29 mouse cellular contexts compared by ENCODE assay signal in the genomic region with DNA sequence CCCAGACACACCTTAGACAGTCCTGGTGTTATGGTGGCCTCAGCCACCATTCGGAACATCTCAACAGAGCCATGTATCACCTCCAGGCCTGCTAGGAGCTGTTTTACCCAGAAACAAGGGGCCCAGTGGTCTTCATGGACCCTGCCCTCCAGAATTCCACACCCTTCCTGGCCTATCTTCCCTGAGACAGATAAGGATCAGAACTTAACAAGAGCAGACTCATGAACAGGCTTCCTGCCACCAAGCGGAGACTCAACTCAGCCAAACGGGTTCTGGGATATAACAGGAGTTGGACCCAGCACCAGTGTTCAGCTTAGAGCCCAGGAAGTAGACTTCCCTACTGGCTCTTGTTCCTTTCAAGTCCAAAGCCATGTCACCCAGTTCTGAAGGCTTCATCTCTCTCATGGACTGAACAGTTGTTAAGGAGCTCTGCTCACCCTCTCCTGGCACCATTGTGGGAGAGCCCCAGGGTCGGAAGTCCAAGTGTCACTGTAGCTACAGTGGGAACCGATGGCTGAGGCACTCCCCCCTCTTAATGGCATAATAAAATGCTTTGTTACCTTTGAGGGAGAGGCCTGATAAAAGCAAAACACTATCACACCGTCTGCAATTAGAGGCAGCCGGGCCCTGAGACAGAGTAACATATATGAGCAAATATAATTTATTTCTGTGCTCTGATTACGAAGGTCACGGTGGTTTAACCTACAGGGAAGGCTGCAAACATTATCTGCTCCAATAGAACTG. TPM values are rescaled to one million over a fixed set of nuclear protein-coding genes. Genes with fewer than 3 reads are reported as not detected.
DNase-seq lines count a peak whose midpoint lies in the region; ATAC-seq and TF ChIP-seq lines count a peak whose summit lies in the region.
"Had no signal": no experiment of that assay in that cellular context is flagged by ENCODE, and none has a peak within 500 bp of the region (broad histone marks: within the 10 kb centered on the region; RNA-seq: fewer than 3 reads in every experiment).

No protein-coding gene starts in this region.

- peak overlapping the region; percentile 7; the same call in 1 of the 2 replicates for H3K4me2 ChIP-seq in intestine, embryonic 16.5 days (ENCODE audit: low read depth, low read length)
- H3K4me2 ChIP-seq in stomach, embryonic 14.5 days (replicated peaks; ENCODE audit: low read depth, low read length) = no peak overlapping the region
- no peak overlapping the region for H3K4me2 ChIP-seq in stomach, postnatal 0 days (replicated peaks; ENCODE audit: low read depth)
- H3K4me2 ChIP-seq: embryonic facial prominence, embryonic 12.5 days; embryonic facial prominence, embryonic 15.5 days; forebrain, embryonic 12.5 days; forebrain, embryonic 15.5 days; heart, embryonic 11.5 days; hindbrain, embryonic 12.5 days; hindbrain, embryonic 15.5 days had no signal

- no peaks in the 10 kb centered on the region for H3K9me3 ChIP-seq in intestine, embryonic 16.5 days (ENCODE audit: control insufficient read depth, low read length)
- H3K9me3 ChIP-seq in stomach, embryonic 14.5 days (ENCODE audit: control insufficient read depth, low read depth, low read length) = no peaks in the 10 kb centered on the region
- no peaks in the 10 kb centered on the region for H3K9me3 ChIP-seq in stomach, postnatal 0 days (ENCODE audit: control insufficient read depth, low read length)
- H3K9me3 ChIP-seq in heart, embryonic 10.5 days = no peaks in the 10 kb centered on the region
- H3K9me3 ChIP-seq: embryonic facial prominence, embryonic 12.5 days; embryonic facial prominence, embryonic 15.5 days; forebrain, embryonic 12.5 days; forebrain, embryonic 15.5 days; hindbrain, embryonic 12.5 days; hindbrain, embryonic 15.5 days had no signal

- 0 out of 2 replicates have a peak, but pooled peaks have one; percentile 21 for ATAC-seq in erythroblast, adult 5-6 weeks (replicated peaks; ENCODE audit: low FRiP score, poor library complexity, severe bottlenecking)
- peak; percentile 91 for ATAC-seq in intestine, embryonic 16.5 days
- ATAC-seq in stomach, embryonic 14.5 days (ENCODE audit: insufficient number of reproducible peaks, insufficient read depth, low FRiP score, low read depth) = 0 out of 2 replicates have a peak, but pooled peaks have one; percentile 20
- peak; percentile 25; the same call in 1 of the 2 replicates for ATAC-seq in stomach, postnatal 0 days (ENCODE audit: low FRiP score, low TSS enrichment)
- ATAC-seq: activated CD4-positive, CD25-positive, alpha-beta regulatory T cell, adult 4 months; forebrain, embryonic 15.5 days had no signal

- DNase-seq in stomach, postnatal 0 days (ENCODE audit: low spot score) = peak; percentile 51
- no peak for DNase-seq in cerebellum, postnatal 14 days
- no peak for DNase-seq in adrenal gland, postnatal 4 days (ENCODE audit: low spot score in 2 of 2)
- no peak for DNase-seq in heart, embryonic 10.5 days (ENCODE audit: low spot score)
- DNase-seq: adrenal gland, postnatal 14 days; cerebellum, adult 11-12 months; cerebellum, adult 8-10 months; cerebellum, postnatal 10 days; gastrocnemius, postnatal 10 days; gastrocnemius, postnatal 36 days; heart, adult 2 months had no signal

- no peak overlapping the region for H3K4me3 ChIP-seq in intestine, embryonic 16.5 days (ENCODE audit: low read length)
- no peak overlapping the region for H3K4me3 ChIP-seq in stomach, embryonic 14.5 days (ENCODE audit: low read depth, low read length)
- H3K4me3 ChIP-seq in stomach, postnatal 0 days (ENCODE audit: low read depth, low read length) = no peak overlapping the region
- H3K4me3 ChIP-seq in heart, embryonic 10.5 days = no peak overlapping the region
- H3K4me3 ChIP-seq: embryonic facial prominence, embryonic 12.5 days; embryonic facial prominence, embryonic 15.5 days; erythroblast, embryonic 14.5 days; forebrain, embryonic 12.5 days; forebrain, embryonic 15.5 days; heart, adult 2 months; hindbrain, embryonic 12.5 days; hindbrain, embryonic 15.5 days had no signal

- H3K36me3 ChIP-seq in intestine, embryonic 16.5 days (ENCODE audit: control insufficient read depth, insufficient read depth, low read length) = no peaks in the 10 kb centered on the region
- peaks cover 5% of the 10 kb centered on the region; the same call in 1 of the 2 replicates for H3K36me3 ChIP-seq in stomach, embryonic 14.5 days (ENCODE audit: control insufficient read depth, insufficient read depth, low read length)
- H3K36me3 ChIP-seq in stomach, postnatal 0 days (ENCODE audit: control insufficient read depth, insufficient read depth, low read length) = no peaks in the 10 kb centered on the region
- H3K36me3 ChIP-seq in heart, embryonic 10.5 days = peaks cover 9% of the 10 kb centered on the region
- H3K36me3 ChIP-seq: embryonic facial prominence, embryonic 15.5 days; forebrain, embryonic 15.5 days; hindbrain, embryonic 12.5 days had no signal

- H3K27ac ChIP-seq in intestine, embryonic 16.5 days (ENCODE audit: low read length) = peak overlapping the region; percentile 35; the same call in 1 of the 2 replicates
- no peak overlapping the region; the same call in 1 of the 2 replicates for H3K27ac ChIP-seq in stomach, embryonic 14.5 days (ENCODE audit: low read length)
- no peak overlapping the region for H3K27ac ChIP-seq in stomach, postnatal 0 days (replicated peaks)
- H3K27ac ChIP-seq in heart, embryonic 10.5 days = no peak overlapping the region
- H3K27ac ChIP-seq: embryonic facial prominence, embryonic 12.5 days; embryonic facial prominence, embryonic 15.5 days; forebrain, embryonic 12.5 days; forebrain, embryonic 15.5 days; heart, adult 2 months; hindbrain, embryonic 12.5 days; hindbrain, embryonic 15.5 days had no signal

- H3K4me1 ChIP-seq in intestine, embryonic 16.5 days (ENCODE audit: control insufficient read depth, insufficient read depth, low read length) = no peaks in the 10 kb centered on the region
- H3K4me1 ChIP-seq in stomach, embryonic 14.5 days (ENCODE audit: control insufficient read depth, insufficient read depth, low read length) = no peaks in the 10 kb centered on the region
- H3K4me1 ChIP-seq in stomach, postnatal 0 days (replicated peaks; ENCODE audit: control insufficient read depth, insufficient read depth) = no peaks in the 10 kb centered on the region
- peaks cover 7% of the 10 kb centered on the region for H3K4me1 ChIP-seq in heart, embryonic 10.5 days

- 41% methylated on average over 9 of the region's 9 CpGs for WGBS in intestine, embryonic 16.5 days
- 64% methylated on average over 9 of the region's 9 CpGs for WGBS in stomach, embryonic 14.5 days
- 53% methylated on average over 9 of the region's 9 CpGs for WGBS in stomach, postnatal 0 days
- 66% methylated on average over 9 of the region's 9 CpGs for WGBS in heart, embryonic 10.5 days

- no peak overlapping the region for H3K9ac ChIP-seq in intestine, embryonic 16.5 days (ENCODE audit: low read depth, low read length)
- H3K9ac ChIP-seq in stomach, embryonic 14.5 days (replicated peaks; ENCODE audit: low read depth, low read length) = no peak overlapping the region
- no peak overlapping the region for H3K9ac ChIP-seq in stomach, postnatal 0 days (ENCODE audit: low read length)
- H3K9ac ChIP-seq: embryonic facial prominence, embryonic 12.5 days; embryonic facial prominence, embryonic 15.5 days; forebrain, embryonic 12.5 days; forebrain, embryonic 15.5 days; hindbrain, embryonic 12.5 days; hindbrain, embryonic 15.5 days had no signal

- TF ChIP-seq CTCF in stomach, postnatal 0 days (IDR thresholded peaks at IDR 0.05; ENCODE audit: low read depth) = no peak

- TF ChIP-seq EP300 in stomach, postnatal 0 days (optimal IDR thresholded peaks at IDR 0.05) = no peak

- H3K27me3 ChIP-seq in intestine, embryonic 16.5 days (replicated peaks; ENCODE audit: control insufficient read depth, insufficient read depth, low read length) = peaks cover 9% of the 10 kb centered on the region; the same call in 1 of the 2 replicates
- peaks cover 8% of the 10 kb centered on the region; the same call in 1 of the 2 replicates for H3K27me3 ChIP-seq in stomach, embryonic 14.5 days (ENCODE audit: control insufficient read depth, insufficient read depth, low read length)
- peaks cover 4% of the 10 kb centered on the region; the same call in 1 of the 2 replicates for H3K27me3 ChIP-seq in stomach, postnatal 0 days (ENCODE audit: control insufficient read depth, insufficient read depth, low read length)
- peaks cover 30% of the 10 kb centered on the region for H3K27me3 ChIP-seq in heart, embryonic 10.5 days (ENCODE audit: insufficient read depth, poor library complexity, severe bottlenecking)

RNA-seq across cellular contexts. Expression of gene Mnx1, which starts 15.2 kb away (rescaled TPM):
- not detected in 2 replicates for total RNA-seq in erythroblast, adult 5-6 weeks (2015; ENCODE audit: low replicate concordance)
- total RNA-seq in erythroblast, adult 5-6 weeks (2017; ENCODE audit: low replicate concordance) = not detected in 2 replicates
- polyA plus RNA-seq in intestine, embryonic 16.5 days (2015; fragmentation: Nextera tagmentation; extraction: Ambion mirVana) = 0.22 and 0.81 TPM in 2 replicates
- 3.0 and 4.8 TPM in 2 replicates for polyA plus RNA-seq in stomach, embryonic 14.5 days (2014; fragmentation: Nextera tagmentation; extraction: Ambion mirVana)
- polyA plus RNA-seq in stomach, postnatal 0 days (2015; fragmentation: Nextera tagmentation; extraction: Ambion mirVana) = 0.64 and 0.67 TPM in 2 replicates
- total RNA-seq in adrenal gland, postnatal 4 days (2021) = under 1 TPM in 1 of 2 experiments, not detected in 1; 0.34 TPM
- 0.06 TPM in 1 of 2 replicates, not detected in the other for polyA plus RNA-seq in heart, embryonic 10.5 days (2016; fragmentation: Nextera tagmentation; extraction: Ambion mirVana)
- total RNA-seq: adrenal gland, postnatal 14 days; common myeloid progenitor, adult 5-6 weeks; gastrocnemius, postnatal 10 days; gastrocnemius, postnatal 36 days; granulocyte monocyte progenitor cell, adult 5-6 weeks; heart, adult 2 months; heart, postnatal 25 days; hematopoietic stem cell, adult 5-6 weeks had no signal
- polyA plus RNA-seq: activated CD4-positive, CD25-positive, alpha-beta regulatory T cell, adult 4 months; embryonic facial prominence, embryonic 12.5 days; erythroblast, embryonic 14.5 days; forebrain, embryonic 15.5 days; heart, adult 2 months; heart, embryonic 11.5 days; heart, embryonic 14.5 days; heart, postnatal 0 days had no signal

RNA-seq across cellular contexts. Expression of gene Nom1, which starts 28.7 kb away (rescaled TPM):
- total RNA-seq in erythroblast, adult 5-6 weeks (2015; ENCODE audit: low replicate concordance) = 0.77 and 5.2 TPM in 2 replicates
- 3.0 and 7.2 TPM in 2 replicates for total RNA-seq in erythroblast, adult 5-6 weeks (2017; ENCODE audit: low replicate concordance)
- polyA plus RNA-seq in intestine, embryonic 16.5 days (2015; fragmentation: Nextera tagmentation; extraction: Ambion mirVana) = 29.0 and 32.8 TPM in 2 replicates
- polyA plus RNA-seq in stomach, embryonic 14.5 days (2014; fragmentation: Nextera tagmentation; extraction: Ambion mirVana) = 19.0 and 23.4 TPM in 2 replicates
- 16.4 and 16.5 TPM in 2 replicates for polyA plus RNA-seq in stomach, postnatal 0 days (2015; fragmentation: Nextera tagmentation; extraction: Ambion mirVana)
- 10 to 100 TPM; 45.0 to 50.9 TPM for total RNA-seq in adrenal gland, postnatal 4 days (2021)
- 25.3 and 29.5 TPM in 2 replicates for polyA plus RNA-seq in heart, embryonic 10.5 days (2016; fragmentation: Nextera tagmentation; extraction: Ambion mirVana)

Comparison
In these comparisons a context has a peak if more than half of its experiments do, and no peak if none do; other contexts are left out.
1. ATAC-seq: peak in every context shown above with its lines; median percentile 91 in intestine, embryonic 16.5 days; 25 in stomach, postnatal 0 days; 21 in erythroblast, adult 5-6 weeks; 20 in stomach, embryonic 14.5 days.